Mouse (Mus musculus): Measurements from ENCODE around the gene Ccdc116. TPM values are rescaled to one million over a fixed set of nuclear protein-coding genes. Genes with fewer than 3 reads are reported as not detected.
"Not testable (repeated sequence)": the region's sequence is repeated elsewhere in the genome, so short reads cannot be mapped to it uniquely, and the experiment has no call there.

Ccdc116 gene
- total RNA-seq (2021): under 1 TPM; 0.33 to 0.43 TPM
- long read RNA-seq, experiment 1: 0 reads
- long read RNA-seq, experiment 2: 0 reads

GRCm38 (mm10) chr16:17146772-17147235 lies at the start of gene Ccdc116:
Gene Ccdc116 (minus strand): TSS chr16:17147229.
- DNase-seq: peak; percentile 86 to 89

- no peak for DNase-seq
Measured at GRCm38 (mm10) chr16:17193823-17194222, 46.8 kb upstream of the Ccdc116 start.

GRCm38 (mm10) chr16:17185475-17185874 lies 38.4 kb upstream of the Ccdc116 start:
- DNase-seq: no peak

DNA sequence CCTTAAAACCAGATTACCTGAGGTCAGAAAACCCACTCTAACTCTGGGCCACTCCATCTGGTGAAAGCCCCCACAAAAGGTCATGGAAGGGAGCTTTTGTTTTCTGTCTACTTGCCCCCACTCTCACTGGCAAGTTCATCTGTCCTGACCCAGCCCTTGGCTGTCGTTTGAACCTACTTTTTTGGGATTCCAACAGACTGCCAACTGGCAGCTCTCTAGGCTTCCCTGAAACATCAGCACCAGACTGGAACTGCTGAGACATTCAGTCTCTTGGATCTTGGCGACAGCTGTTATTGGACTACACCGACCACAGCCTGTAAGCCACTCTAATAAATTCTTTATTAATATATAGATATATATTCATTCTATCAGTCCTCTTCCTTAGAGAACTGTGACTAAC lies 36.0 kb upstream of the Ccdc116 start:
- no peak for DNase-seq

DNA sequence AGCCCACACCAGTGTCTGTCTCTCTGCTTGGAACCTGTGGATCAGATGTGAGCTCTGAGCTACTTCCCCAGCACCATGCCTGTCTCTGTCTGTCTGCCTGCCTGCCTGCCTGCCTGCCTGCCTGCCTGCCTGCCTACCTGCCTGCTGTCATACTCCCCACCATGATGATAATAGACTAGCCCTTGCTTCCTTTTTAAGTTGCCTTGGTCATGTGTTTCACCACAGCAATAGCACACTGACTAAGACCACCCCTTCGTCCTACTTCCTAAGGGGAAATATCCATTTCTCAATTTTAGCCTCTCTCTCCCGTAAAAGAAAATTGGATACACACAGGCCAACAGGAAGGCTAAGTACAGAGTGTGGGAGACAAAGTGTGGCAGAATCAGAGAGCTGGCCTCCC lies 35.1 kb upstream of the Ccdc116 start:
- DNase-seq: no peak

DNA sequence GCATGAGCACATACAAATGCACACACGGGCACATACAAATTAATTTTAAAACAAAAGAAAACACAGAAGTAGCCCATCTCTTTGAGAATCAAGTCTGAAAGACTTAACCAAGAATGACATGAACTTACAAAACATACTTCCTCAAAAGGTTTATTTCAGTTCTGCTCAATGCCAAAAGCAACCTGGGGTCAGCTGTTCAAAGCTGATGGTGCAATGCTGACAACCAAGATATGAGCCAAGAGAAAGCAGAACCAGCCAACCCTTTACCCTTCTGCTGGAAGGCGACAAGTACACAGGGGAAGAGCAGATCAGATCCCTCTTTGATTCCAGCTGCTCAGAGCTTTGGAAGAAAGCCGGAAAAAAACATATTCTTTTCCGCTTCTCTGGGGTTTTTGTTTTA lies 34.4 kb upstream of the Ccdc116 start:
- DNase-seq: peak in 1 of 2 experiments; percentile 40

DNA sequence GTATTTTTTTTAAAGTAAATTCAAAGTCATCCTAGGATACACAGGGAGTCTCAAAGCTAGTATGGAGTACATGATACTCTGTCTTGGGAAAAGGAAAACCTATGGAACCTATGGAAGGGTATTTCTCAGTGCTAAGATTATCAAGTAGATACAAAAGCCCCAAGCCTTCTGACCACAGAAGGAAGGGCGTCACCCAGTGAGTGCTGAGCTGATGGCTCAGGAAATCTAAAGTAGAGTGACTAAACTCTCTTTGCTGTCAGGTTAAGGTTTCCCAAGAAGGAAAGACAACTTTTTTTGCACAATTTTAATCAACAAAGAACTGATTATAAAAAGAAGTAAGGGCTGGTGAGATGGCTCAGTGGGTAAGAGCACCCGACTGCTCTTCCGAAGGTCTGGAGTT lies 32.7 kb upstream of the Ccdc116 start:
- no peak for DNase-seq

DNA sequence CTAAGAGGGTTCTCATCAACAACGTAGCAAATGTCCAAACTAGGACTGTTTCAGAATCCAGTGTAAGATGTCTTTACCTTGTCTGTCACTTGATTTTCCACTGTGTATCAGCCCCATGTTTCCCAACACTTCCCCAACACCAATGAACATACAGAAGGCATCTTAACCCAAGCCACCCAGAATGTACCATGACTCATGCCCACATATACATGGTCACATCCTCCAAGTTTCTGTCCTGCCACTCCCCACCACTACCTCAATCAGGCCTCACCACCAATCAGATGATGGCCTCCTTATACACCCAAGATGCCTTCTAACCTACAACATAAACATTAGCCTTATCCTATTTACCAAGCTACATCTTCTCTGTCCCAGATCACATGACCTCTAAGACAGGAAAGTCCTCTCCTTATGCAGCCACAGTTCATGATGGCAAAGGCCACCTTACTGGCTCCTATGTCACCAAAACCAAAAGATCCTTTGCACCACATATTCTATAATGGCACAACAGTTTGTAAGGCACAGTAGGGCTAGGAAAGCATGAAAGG lies 30.7 kb upstream of the Ccdc116 start:
- no peak for DNase-seq

- peak; percentile 16 to 46 for DNase-seq
Measured at GRCm38 (mm10) chr16:17175765-17176164, 28.7 kb upstream of the Ccdc116 start.

- no peak for DNase-seq
Measured at GRCm38 (mm10) chr16:17168049-17168448, 21.0 kb upstream of the Ccdc116 start.

- no peak for DNase-seq
Measured at GRCm38 (mm10) chr16:17167179-17167578, 20.1 kb upstream of the Ccdc116 start.

DNA sequence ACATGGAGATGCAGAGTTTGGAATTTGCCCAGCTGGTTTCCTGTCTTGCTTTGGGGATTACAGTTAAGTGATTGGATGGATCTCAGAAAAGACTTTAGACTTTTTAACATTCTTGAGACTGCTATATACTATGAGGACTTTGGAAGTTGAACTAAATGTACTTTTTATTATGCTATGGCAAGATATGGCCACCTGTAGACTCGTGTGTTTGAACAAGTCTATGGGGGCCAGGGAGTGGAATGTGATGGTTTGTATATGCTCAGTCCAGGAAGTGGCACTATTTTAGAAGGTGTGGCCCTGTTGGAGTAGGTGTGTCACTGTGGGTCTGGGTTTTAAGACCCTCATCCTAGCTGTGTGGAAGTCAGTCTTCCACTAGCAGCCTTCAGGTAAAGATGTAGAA lies 18.4 kb upstream of the Ccdc116 start:
- not testable (repeated sequence) for DNase-seq

DNA sequence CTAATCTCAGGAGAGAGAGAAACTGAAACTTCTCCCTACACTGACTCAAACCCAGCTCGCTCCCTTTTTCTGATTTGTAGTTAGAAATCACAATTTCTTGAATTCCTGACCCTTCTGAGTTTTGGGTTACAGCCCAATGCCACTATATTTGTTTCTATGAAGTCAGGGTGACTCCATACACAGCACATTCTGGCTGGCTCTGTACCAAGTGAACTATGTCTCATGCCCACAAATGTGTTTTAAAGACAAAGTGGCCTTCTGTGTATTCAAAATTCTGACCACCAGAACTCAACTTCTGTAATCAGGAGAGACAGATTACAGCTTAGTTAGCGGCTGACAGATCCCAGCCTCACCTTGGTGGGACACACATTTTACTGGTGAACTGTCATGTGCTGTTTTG lies 7.3 kb upstream of the Ccdc116 start:
- DNase-seq: peak; percentile 42 to 53

DNA sequence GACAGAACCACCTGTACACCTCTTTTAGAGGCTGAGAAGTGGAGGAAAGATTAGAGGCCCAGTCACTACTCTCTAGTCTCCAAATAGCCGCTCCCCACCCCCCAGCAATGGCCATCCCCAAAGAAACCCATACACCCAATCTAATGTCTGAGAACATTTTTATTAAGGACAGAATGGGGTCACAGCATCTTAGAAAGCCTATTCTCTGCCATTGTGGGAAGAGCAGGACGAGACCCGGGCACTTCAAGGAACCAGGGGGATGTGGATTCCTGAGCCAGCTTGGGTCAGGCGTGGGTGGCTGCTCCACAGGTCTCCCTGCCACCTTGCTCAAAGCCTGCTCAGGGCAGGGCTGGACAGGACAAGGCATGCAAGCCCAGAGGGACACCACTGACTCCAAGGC lies 4.8 kb upstream of the Ccdc116 start:
- DNase-seq: no peak

DNA sequence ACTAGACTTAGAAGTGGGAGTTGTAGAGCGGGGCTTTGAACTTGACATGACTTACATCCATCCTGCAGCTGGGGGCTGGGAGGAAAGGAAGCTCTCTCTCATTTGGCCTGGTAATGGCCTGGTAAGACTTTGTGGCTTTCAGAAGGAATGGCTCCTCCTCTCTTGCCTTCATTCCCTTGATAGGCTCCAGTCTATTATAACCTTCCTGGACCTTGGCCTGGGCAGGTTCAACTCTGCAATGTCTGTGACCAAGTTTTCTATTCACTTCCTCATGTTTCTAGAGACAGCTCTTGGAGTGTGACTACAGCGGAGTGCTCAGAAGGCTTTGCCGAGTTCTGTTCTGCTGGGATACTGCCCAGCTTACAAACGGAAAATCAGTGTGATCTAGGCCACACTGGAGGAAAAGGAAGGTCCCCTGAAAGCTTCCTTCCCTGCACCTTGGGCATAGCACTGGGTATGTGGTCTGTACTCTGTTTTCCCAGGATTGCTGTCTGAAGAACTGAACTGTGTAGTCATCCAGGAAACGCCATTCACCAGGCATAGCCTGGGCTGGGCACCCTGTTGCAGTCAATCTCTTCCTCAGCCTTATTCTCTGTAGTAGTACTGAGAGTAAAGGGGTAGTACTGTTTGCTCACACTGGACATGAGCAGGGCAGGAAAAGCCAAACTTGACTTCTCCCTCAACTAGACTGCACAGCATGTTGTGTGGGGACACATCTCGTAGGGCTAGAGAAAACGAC lies 3.7 kb upstream of the Ccdc116 start:
- no peak for DNase-seq

GRCm38 (mm10) chr16:17148084-17148483 lies 1.1 kb upstream of the Ccdc116 start:
- DNase-seq: no peak

GRCm38 (mm10) chr16:17147391-17147929 lies 431 bp upstream of the Ccdc116 start:
- DNase-seq: no peak

- DNase-seq: no peak
Measured at GRCm38 (mm10) chr16:17144339-17144738, 2.7 kb downstream of the Ccdc116 start, which contains the start of gene Ydjc. Gene Ydjc (plus strand): TSS chr16:17144621.

GRCm38 (mm10) chr16:17137355-17137754 lies 9.7 kb downstream of the Ccdc116 start:
- DNase-seq: no peak

DNA sequence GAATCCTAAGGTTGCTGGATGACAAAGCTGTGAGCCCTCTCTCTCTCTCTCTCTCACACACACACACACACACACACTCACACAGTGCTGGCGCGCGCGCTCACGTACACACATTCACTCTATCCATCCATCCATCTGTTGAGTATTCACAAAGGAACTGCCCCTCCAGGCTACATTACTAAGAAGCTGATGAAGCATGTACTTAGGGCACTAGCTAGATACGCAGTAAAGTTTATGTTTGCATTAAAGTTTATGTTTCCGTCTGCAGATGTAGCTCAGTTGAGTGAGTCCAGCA lies 14.2 kb downstream of the Ccdc116 start:
- DNase-seq: no peak

- DNase-seq: peak; percentile 97 to 98
Measured at GRCm38 (mm10) chr16:17132089-17132905, 14.7 kb downstream of the Ccdc116 start, which contains the start of gene Sdf2l1. Gene Sdf2l1 (minus strand): TSS chr16:17132383.

- peak in 1 of 2 experiments; percentile 21 for DNase-seq
Measured at GRCm38 (mm10) chr16:17131191-17132088, 15.6 kb downstream of the Ccdc116 start.
